Mouse (Mus musculus) mouse trophoblast stem cell (cell line): ENCODE data around the gene Gstm4.
"Not testable (repeated sequence)": the region's sequence is repeated elsewhere in the genome, so short reads cannot be mapped to it uniquely, and the experiment has no call there.

Source experiments
- in situ Hi-C, 2 experiments: fragments of 300-500 bp; cut with MseI, MboI; formaldehyde crosslinking; loops; 2 replicates in 1 of 2; 3 replicates in 1 of 2; pipeline ENCODE4 v1.15.1; 2025

The Gstm4 gene

DNA sequence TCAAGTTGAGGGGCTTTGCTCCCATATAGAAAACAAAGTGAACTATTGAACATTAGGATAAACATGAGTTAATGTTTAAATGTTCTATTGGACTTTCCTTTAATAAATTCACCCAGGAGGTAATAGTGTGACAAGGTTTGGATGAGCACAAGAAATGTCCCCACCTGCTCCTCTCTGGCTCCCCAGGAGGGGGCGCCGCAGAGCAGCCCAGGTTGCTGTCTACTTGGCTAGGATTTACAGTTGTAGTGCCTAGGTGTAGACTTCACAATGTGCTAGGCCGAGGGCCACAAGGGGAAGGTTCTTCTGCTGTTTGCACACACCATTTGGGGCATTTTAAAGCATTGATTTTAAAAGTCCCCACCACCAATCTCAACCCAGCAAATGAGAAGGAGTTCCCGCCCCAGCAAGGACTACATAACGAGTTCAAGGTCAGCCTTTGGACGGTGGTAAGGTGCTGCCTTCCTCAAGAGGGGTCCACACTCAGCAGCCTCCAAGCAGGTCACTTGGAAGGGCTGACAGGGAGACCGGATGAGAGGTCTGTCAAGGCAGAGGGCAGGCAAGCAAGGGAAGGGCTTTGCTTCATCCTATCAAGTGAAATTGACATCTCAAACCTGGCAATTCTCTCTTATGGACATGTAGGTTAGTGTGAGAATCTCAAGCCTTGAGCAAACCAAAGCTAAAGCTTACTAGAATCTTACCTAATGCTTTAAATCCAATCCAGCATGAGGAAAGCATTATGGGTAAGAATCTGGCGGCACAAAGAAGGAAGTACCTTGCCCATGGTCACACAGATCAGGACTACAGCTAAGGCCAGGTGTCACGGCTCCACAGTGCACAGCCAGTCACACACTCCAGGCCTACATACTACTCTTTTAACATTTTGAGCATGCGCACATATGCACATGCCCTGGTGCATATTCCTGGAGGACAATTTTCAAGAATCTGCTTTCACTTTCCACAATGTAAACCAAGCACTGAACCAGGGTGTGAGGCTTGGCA, 25.9 kb upstream of the Gstm4 start:
- in situ Hi-C loops = loop anchor here in 1 of 2 experiments (5.0 kb wide), 1 partner anchor 77 kb away; the partner anchor contains the start of gene Gnai3

DNA sequence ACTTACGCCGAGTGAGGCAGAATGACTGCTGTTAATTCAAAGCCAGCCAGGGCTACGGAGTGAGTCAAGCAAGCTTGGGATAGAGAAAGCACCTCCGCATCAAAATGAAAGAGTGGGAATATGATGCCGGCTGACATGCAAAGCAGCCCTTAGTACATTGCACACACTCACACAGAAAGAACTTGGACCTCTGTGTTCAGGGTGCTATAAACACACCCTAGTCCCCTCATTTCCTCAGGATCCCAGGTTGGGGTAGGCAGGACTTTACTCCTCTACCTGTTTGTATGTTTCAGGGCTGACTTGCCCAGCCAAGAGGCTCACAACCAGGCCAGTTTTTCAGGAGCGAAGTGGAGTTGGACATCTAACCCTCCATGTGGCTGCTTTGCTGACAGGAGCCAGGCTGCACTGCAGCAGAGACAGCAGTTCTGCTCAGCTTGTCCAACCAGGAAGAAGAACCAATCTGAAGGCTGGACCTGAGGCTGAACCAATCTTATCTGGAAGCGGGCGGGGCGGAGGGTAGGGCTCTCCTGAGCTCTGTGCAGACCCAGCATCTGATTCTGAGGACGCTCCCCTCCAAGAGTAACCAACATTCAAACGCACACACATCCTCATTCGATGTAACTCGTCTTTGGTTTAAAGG, 24.7 kb upstream of the Gstm4 start:
- in situ Hi-C loops = no loop called here

DNA sequence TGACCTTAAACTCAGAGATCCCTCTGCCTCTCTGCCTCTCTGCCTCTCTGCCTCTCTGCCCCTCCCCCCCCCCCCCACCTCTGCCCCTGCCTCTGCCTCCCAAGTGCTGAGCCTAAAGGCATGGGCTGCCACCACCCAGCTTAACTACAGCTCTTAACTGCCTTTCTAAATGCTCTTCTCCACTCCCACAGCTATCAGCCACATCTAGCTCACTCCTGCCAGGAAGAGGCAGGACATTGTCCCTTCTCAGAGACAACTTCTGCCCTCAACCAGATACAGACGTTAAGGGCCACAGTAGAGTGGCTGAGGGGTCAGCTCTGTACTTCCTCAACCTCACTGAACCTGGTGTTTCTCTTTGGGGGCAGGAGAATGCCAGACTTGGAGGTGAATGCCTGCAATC, 24.1 kb upstream of the Gstm4 start:
- in situ Hi-C loops = no loop called here

DNA sequence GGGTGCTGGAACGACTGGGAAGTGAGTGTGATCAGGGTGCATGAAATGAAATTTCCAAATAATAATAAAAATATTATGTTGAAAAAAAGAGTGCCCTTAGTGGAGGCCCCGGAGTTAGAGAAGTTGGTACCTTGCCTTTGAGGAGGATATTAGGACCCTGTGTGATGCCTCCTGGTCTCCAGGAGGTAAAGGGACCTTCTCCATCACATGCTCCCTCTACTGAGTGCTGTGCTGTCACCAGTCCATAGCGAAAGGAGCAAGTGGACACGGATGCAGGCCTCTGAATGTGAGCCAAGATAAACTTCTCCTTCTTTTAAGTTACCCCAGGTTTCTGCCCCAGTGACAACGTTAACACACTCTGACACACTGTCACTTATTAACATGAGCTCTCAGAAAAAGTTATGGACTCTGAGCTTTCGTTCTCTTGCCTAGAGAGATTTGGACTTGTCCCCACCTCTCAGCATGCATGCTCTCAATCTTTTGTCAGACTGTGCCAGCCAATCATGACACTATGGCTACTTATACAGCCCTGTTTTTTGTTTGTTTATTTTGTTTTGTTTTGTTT, 22.8 kb upstream of the Gstm4 start:
- in situ Hi-C loops = no loop called here

DNA sequence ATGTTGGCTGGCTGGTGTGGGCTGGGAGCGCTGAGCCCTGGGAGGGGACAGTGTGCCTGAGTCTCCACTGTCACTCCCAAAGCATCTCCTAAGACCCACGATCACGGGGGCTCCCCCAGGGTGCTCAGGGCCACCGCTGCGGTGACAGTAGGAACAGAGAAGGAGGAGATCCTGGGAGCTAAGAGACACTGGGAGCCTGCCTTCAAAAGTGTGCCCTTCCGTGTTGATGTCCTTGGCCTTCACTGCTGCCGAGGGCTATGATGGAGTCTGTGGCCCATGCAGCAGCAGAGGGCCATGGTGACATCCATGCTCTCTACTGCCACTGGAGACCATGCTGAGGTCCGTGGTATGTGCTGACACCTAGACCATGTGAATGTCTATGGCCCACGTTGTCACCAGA, 20.9 kb upstream of the Gstm4 start:
- in situ Hi-C loops = no loop called here

DNA sequence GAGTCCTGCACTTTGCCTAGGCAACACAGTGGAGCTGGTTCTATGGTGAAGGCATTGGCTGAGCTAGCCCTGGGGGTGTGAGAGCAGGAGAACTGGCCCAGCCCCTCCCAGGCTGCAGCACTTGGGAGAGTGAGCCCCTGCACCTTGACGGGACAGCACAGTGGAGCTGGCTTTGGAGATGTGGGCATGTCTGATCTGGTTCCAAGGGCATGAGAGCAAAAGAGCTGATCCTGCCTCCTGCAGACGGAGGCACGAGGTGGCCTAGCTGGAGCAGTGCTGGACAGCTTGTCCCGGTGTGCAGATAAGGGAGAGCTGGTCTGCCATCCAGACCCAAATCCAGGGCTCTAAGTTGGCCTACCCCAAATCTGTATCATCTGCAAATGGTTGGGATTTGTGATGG, 20.0 kb upstream of the Gstm4 start:
- in situ Hi-C loops = no loop called here

DNA sequence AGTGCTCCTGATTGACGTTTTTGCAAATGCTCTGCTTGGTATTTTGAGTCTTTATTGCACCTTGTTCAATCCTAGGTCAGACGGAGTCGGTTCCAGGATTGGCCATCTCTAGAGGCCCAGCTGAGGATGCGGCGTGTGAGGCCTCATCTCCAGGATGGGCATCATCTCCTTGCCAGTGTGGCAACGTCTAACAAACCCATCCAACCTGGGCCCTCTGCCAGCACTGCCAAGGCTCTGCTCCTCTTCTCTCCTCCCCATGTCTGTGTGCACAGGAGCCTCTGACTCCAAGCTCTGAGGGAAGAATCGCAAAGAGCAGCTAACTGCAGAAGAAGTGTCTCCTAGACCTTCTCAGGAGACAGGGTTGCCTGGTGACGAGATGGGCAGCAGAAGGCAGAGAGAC, 18.0 kb upstream of the Gstm4 start:
- in situ Hi-C loops = no loop called here

DNA sequence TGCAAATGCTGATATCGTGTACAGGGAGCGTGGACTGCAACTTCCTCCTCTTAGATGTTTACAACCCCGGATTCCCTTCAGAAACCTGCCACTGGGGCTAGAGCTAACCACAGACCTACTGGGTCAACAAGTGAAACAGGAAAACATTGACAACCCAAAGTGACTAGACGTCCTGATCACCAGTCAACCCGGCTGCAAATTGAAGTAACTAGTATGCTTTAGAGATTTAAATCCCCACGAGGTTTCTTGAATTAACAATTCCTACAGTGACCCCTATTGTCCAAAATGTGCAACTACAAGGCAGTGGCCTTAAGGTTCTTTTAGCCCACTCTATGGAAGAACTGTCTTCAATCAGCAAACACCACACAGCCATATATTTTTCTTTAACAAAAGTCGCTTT, 16.7 kb upstream of the Gstm4 start:
- in situ Hi-C loops = no loop called here

DNA sequence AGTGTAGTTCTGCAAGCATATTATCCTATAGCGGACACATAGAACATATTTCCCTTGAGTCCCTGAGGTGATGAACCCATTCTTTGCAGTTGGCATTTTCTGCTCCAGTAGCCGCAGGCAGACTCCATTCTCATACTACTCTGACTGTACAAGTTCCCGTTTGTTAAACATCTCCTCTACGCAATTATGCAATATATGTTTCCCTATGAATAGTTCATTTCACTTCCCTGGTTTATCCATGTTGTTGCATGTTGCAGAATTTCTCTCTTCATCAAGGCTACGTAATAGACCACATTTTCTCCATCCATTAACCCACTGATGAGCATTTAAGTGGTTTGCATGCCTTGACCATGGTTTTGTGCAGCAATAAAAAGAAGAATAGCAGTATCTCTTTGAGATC, 5.8 kb upstream of the Gstm4 start:
- in situ Hi-C loops = no loop called here

DNA sequence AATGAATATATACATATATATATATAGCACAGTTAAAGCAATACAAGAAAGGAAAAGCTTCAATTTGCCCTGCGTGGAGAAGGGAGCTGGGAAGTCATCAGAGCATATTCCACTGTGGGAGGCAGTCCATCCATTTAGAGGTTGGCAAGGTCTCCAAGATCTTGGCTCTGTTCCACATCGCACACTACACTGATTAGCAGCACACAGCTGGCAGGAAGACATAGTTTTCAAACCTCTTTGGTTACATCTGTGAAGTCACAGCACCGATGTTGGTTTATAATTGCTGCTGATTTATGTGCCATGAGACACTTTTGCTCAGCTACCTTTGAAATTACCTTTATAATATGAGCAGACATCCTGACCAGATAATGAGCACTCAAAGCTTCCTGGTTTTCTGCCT, 3.6 kb upstream of the Gstm4 start:
- in situ Hi-C loops = no loop called here

DNA sequence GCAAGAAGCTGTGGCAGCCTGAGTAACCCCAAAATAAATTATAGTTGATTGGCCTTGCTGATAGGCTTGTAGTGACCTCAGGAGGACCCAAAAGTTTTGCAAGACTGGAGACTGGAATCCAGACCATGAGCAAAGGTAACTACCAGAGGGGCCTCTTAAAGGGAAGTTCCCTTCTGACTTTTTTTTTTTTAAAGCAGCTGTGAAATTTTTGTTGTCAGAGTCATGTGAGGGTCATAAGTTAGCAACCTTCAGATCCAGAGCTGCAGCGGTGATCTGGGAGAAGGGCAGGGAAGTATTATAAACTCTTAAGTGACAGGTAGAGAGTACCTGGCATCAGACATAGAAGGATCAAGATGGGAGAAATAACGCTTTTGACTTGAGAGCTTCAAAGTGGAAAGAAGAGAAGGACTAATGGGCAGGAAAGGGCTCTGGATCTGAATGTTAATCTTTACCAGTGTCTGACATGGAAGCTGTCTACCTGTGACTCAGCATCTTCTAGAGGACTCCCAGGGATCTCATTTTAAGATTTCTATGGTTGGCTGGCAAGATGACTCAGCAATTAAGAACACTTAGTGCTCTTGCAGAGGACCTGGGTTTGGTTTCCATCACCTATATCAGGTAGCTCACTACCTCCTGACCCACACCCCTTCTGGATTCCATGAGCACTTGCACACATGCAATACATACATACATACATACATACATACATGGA, 2.4 kb upstream of the Gstm4 start:
- in situ Hi-C loops = no loop called here

DNA sequence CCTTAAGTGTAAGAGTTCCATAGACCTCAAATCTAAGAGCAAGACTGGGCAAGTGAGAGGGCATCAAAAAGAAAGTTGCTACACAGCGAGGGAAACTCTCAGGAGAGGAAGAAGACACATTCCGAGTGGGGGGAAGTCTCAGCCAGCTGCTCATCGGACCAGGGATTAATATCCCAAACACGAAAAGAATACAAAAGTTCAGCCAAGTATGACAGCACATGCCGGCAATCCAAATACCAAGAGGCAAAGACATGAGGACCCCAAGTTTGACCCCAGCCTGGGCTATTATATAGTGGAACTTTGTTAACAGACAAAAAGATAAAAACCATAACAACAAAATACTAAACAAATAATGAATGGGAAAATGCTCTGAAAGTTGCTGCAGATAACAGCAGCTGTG, 11.5 kb downstream of the Gstm4 start:
- in situ Hi-C loops = no loop called here

DNA sequence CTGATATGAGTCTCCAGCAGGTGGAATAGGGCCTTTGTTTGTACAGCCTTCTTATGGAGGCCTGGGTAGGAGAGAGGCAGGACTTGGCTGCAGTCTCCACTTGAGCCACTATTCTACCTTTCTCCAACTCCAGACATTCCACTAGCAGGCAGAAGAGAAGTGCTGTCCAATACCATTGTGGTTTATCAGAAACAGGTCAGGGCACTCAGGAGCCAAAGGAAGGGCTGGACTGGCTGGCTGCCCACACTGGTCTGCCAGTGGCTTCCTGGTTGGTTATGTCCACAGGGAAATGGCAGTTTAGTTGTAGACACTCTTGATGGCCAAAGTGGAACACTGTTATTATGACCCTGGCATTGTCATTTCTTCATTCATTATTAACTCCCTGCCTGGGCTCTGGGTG, 12.6 kb downstream of the Gstm4 start:
- in situ Hi-C loops = no loop called here

DNA sequence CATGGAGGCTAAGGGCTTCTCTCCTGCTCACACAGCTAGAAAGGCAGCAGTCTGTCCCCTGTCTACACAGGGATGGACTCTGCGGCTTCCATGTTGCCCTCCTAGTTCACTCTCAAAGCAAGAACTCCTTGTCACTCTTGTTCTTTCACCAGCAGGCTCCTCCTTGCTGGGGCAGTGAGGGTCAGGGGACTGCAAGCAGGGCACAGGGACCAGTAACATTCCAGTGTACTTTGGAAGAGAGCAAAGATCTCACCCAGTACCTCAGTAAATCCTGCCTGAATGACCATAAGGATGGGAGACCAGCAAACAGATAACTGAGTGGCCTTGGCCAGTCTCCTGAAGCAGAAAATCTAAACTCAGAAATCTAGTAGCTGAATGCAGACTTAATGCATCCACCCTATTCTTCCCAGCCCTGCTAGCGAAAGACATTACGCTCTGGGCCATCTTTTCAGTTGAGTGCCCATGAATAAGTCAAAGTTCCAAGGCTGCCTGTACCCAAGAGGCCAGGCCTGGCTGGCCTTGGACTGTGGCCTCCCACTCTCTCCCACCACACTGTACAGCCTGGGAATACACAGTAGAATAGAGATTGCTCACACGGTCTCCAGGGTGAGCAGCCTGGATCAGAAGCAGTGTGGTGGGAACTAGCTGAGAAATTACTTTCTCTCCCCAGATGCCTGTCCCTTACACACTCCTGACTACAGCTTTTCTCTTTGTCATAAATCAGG, 15.9 kb downstream of the Gstm4 start:
- in situ Hi-C loops = no loop called here

DNA sequence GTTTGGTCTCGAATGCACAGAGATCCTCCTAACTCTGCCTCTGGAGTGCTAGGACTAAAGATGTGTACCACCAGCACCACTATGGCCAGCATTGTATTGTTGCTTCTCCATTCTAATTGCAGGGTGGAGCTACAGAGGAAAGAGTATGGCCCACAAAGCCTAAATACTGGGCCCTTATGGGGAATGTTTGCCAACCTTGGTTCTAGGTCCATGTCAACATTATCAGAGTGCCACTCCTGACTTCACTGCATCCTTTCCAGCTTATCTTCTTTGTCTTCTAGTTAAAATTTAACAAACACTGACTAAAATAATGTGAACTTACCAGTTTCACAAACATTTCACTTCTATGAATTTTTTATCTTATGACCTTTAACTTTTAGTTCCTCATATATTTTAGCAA, 18.1 kb downstream of the Gstm4 start:
- in situ Hi-C loops = no loop called here

DNA sequence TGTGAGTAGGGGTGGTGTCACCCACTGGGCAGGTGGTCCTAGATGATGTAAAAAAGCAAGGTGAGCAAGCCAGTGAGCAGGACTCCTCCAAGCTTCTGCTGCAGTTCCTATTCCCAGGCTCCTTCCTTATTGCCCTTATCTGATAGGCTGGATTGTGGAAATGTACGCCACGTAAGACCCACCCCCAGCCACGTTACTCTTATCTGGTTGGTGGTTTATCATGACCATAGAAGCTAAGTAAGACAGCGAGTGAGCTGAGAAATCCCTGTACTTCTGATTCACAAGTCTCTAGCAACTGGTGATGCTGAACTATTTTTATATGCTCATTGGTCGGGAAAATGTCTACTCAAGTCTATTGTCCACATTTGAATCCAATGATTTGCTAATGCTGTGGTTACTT, 18.6 kb downstream of the Gstm4 start:
- in situ Hi-C loops = no loop called here

DNA sequence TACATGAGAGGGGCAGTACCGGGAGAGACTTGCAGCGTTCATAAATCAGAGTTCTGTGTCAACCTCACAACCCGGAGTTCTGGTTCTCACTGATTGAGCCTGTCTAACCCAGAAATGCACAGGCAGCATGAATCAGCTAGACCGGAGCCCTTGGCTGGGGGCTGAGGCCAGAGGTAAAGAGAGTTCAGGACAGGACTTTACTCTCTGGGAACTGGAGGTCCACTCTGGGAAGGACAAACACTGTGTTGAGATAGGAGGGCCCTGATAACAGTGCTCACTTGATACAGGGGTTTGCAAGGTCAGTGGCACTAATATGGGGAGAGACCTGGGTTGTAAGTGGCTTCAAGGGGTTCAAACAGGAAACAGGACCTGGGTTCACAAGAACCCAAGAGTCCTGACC, 19.4 kb downstream of the Gstm4 start:
- in situ Hi-C loops = no loop called here

DNA sequence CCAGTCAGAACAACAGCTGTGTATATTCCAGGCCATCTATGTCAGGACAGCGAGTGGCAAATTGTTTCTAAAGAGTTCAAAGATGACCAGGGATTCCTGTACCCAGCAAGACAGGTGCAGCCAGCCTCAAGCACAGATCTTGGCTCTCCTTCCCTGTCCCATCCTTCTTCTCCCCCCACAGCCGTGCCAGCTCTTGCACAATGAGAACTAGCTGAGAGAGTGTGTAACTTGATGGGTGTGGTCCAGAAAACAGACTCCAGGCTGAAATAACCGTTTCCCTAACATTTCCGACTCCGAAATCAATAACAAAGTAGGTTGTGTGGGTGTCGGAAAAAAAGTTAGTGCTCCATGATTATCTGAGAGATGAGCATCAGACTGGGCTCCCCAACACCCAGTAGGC, 22.0 kb downstream of the Gstm4 start:
- in situ Hi-C loops = no loop called here

DNA sequence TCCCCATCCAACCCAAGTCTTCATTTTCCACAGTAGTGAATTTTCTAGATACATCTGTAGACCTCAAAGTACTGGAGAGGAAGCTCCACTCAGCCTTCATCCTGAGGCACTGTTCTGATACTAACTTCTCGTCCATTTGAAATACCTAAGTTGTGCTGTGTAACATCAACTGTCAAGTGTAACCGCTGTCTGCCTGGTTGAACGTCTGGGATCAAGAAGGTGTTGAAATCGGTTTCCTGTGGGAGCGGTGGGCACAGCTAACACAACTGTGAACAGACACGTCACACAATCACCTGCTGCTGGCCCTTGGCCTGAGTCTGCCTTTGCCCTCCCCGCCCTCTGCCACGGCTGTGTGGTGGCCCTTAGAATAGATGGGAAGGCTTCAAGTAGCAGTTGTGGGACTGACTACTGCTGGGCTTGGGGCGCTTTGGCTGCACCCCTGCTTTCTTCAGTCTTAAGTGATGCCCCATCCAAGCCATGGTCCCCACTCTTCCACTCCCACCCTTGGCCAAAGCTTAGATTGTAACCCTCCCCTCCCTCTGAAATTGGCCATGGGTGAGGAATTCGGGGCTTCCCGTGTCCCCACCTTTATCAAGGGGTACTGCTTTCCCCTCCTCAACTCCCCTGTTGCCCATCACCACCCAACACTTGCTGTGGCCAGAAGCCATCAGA, 24.2 kb downstream of the Gstm4 start:
- in situ Hi-C loops = not testable (repeated sequence)

DNA sequence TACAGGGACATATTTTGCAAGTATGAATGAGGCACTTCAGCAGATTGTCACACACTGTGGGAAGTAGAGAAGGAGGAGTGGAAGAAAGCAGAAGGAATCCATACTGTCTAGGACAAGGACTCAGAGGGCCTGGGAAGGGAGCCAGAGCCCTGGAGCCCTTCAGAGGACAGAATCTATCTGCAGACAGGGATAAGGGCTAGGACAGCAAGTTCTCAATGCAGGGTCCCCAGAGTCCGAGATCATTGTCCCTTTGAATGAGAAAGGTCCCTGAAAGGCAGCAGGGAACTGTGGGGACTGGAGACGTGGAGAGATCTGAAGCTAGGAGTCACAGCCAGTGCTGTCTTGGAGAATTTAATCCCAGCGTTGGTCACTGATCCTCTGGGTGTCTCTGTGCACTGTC, 25.5 kb downstream of the Gstm4 start:
- in situ Hi-C loops = not testable (repeated sequence)
